Mouse (Mus musculus): ENCODE measurements at regions not wholly inside any gene's neighbourhood (a gene's known extent, or its start where the extent isn't known, plus 50 kb on each side); places are given as distances from the start of the nearest gene placed in this dataset.

GRCm38 (mm10) chr1:67359824-67360223 lies 237.0 kb downstream of the Cps1 start:
- Histone ChIP-seq H3K27ac (ENCODE audit: insufficient read depth, low read depth, low read length) (no peak overlapping the region), H3K4me3 (ENCODE audit: insufficient read depth, low read length) (no peak overlapping the region), H3K4me1 (ENCODE audit: control insufficient read depth, insufficient read depth, low read length) (no peaks in the 10 kb centered on the region)
- TF ChIP-seq CTCF (IDR thresholded peaks at IDR 0.05; ENCODE audit: low read depth, low read length) (no peak), POLR2A (IDR thresholded peaks at IDR 0.05; ENCODE audit: borderline replicate concordance, low read depth, low read length) (no peak)

GRCm38 (mm10) chr1:67366038-67366437 lies 243.2 kb downstream of the Cps1 start:
- Histone ChIP-seq H3K4me3 (ENCODE audit: insufficient read depth, low read length) (no peak overlapping the region), H3K4me1 (ENCODE audit: control insufficient read depth, insufficient read depth, low read length) (no peaks in the 10 kb centered on the region), H3K27ac (ENCODE audit: insufficient read depth, low read depth, low read length) (no peak overlapping the region)
- TF ChIP-seq POLR2A (IDR thresholded peaks at IDR 0.05; ENCODE audit: borderline replicate concordance, low read depth, low read length): no peak
- TF ChIP-seq CTCF (IDR thresholded peaks at IDR 0.05; ENCODE audit: low read depth, low read length): no peak

GRCm38 (mm10) chr1:67366485-67366884 lies 243.7 kb downstream of the Cps1 start:
- Histone ChIP-seq H3K4me1 (ENCODE audit: control insufficient read depth, insufficient read depth, low read length) (no peaks in the 10 kb centered on the region), H3K27ac (ENCODE audit: insufficient read depth, low read depth, low read length) (no peak overlapping the region), H3K4me3 (ENCODE audit: insufficient read depth, low read length) (no peak overlapping the region)
- TF ChIP-seq POLR2A (IDR thresholded peaks at IDR 0.05; ENCODE audit: borderline replicate concordance, low read depth, low read length) (no peak), CTCF (IDR thresholded peaks at IDR 0.05; ENCODE audit: low read depth, low read length) (no peak)

GRCm38 (mm10) chr1:67382366-67382765 lies 259.5 kb downstream of the Cps1 start:
- H3K4me1 ChIP-seq (ENCODE audit: control insufficient read depth, insufficient read depth, low read length): peaks cover 8% of the 10 kb centered on the region
- TF ChIP-seq POLR2A (IDR thresholded peaks at IDR 0.05; ENCODE audit: borderline replicate concordance, low read depth, low read length) (no peak), CTCF (IDR thresholded peaks at IDR 0.05; ENCODE audit: low read depth, low read length) (no peak)
- H3K4me3 ChIP-seq (ENCODE audit: insufficient read depth, low read length): no peak overlapping the region
- H3K27ac ChIP-seq (ENCODE audit: insufficient read depth, low read depth, low read length): peak overlapping the region; percentile 43

GRCm38 (mm10) chr1:67385377-67385776 lies 262.6 kb downstream of the Cps1 start:
- Histone ChIP-seq H3K27ac (ENCODE audit: insufficient read depth, low read depth, low read length) (no peak overlapping the region), H3K4me1 (ENCODE audit: control insufficient read depth, insufficient read depth, low read length) (peaks cover 8% of the 10 kb centered on the region), H3K4me3 (ENCODE audit: insufficient read depth, low read length) (no peak overlapping the region)
- TF ChIP-seq POLR2A (IDR thresholded peaks at IDR 0.05; ENCODE audit: borderline replicate concordance, low read depth, low read length): no peak
- TF ChIP-seq CTCF (IDR thresholded peaks at IDR 0.05; ENCODE audit: low read depth, low read length): no peak

GRCm38 (mm10) chr1:67386877-67387276 lies 264.1 kb downstream of the Cps1 start:
- H3K27ac ChIP-seq (ENCODE audit: insufficient read depth, low read depth, low read length): no peak overlapping the region
- peaks cover 8% of the 10 kb centered on the region for H3K4me1 ChIP-seq (ENCODE audit: control insufficient read depth, insufficient read depth, low read length)
- no peak overlapping the region for H3K4me3 ChIP-seq (ENCODE audit: insufficient read depth, low read length)
- TF ChIP-seq POLR2A (IDR thresholded peaks at IDR 0.05; ENCODE audit: borderline replicate concordance, low read depth, low read length) (no peak), CTCF (IDR thresholded peaks at IDR 0.05; ENCODE audit: low read depth, low read length) (no peak)

GRCm38 (mm10) chr1:67397757-67398446 lies 275.1 kb downstream of the Cps1 start:
- no peak overlapping the region for H3K27ac ChIP-seq (ENCODE audit: insufficient read depth, low read depth, low read length)
- peak overlapping the region; percentile 33 for H3K4me3 ChIP-seq (ENCODE audit: insufficient read depth, low read length)
- H3K4me1 ChIP-seq (ENCODE audit: control insufficient read depth, insufficient read depth, low read length): peaks cover 7% of the 10 kb centered on the region; the same call in 1 of the 2 replicates
- no peak for TF ChIP-seq POLR2A (IDR thresholded peaks at IDR 0.05; ENCODE audit: borderline replicate concordance, low read depth, low read length)
- no peak for TF ChIP-seq CTCF (IDR thresholded peaks at IDR 0.05; ENCODE audit: low read depth, low read length)

- no peak for TF ChIP-seq POLR2A (IDR thresholded peaks at IDR 0.05; ENCODE audit: borderline replicate concordance, low read depth, low read length)
- no peak for TF ChIP-seq CTCF (IDR thresholded peaks at IDR 0.05; ENCODE audit: low read depth, low read length)
- Histone ChIP-seq H3K27ac (ENCODE audit: insufficient read depth, low read depth, low read length) (no peak overlapping the region), H3K4me1 (ENCODE audit: control insufficient read depth, insufficient read depth, low read length) (no peaks in the 10 kb centered on the region), H3K4me3 (ENCODE audit: insufficient read depth, low read length) (no peak overlapping the region)
Observed at GRCm38 (mm10) chr1:67409531-67409930, 286.7 kb downstream of the Cps1 start.

GRCm38 (mm10) chr1:67417196-67417595 lies 294.4 kb downstream of the Cps1 start:
- Histone ChIP-seq H3K4me3 (ENCODE audit: insufficient read depth, low read length) (no peak overlapping the region), H3K27ac (ENCODE audit: insufficient read depth, low read depth, low read length) (no peak overlapping the region), H3K4me1 (ENCODE audit: control insufficient read depth, insufficient read depth, low read length) (no peaks in the 10 kb centered on the region)
- TF ChIP-seq POLR2A (IDR thresholded peaks at IDR 0.05; ENCODE audit: borderline replicate concordance, low read depth, low read length) (no peak), CTCF (IDR thresholded peaks at IDR 0.05; ENCODE audit: low read depth, low read length) (no peak)

- no peak overlapping the region for H3K27ac ChIP-seq (ENCODE audit: insufficient read depth, low read depth, low read length)
- H3K4me3 ChIP-seq (ENCODE audit: insufficient read depth, low read length): no peak overlapping the region
- TF ChIP-seq POLR2A (IDR thresholded peaks at IDR 0.05; ENCODE audit: borderline replicate concordance, low read depth, low read length): no peak
- TF ChIP-seq CTCF (IDR thresholded peaks at IDR 0.05; ENCODE audit: low read depth, low read length): no peak
- no peaks in the 10 kb centered on the region for H3K4me1 ChIP-seq (ENCODE audit: control insufficient read depth, insufficient read depth, low read length)
Observed at GRCm38 (mm10) chr1:67428398-67428797, 305.6 kb downstream of the Cps1 start.

Measured in bone marrow macrophage, adult 2 months (primary cell).